Mouse (Mus musculus): ENCODE data around the gene Nxph3. TPM values are rescaled to one million over a fixed set of nuclear protein-coding genes. Genes with fewer than 3 reads are reported as not detected.

The Nxph3 gene
- under 1 TPM; 0.37 to 0.93 TPM for total RNA-seq (2021)
- long read RNA-seq, experiment 1, result 0 reads
- long read RNA-seq, experiment 2, result 0 reads

DNA sequence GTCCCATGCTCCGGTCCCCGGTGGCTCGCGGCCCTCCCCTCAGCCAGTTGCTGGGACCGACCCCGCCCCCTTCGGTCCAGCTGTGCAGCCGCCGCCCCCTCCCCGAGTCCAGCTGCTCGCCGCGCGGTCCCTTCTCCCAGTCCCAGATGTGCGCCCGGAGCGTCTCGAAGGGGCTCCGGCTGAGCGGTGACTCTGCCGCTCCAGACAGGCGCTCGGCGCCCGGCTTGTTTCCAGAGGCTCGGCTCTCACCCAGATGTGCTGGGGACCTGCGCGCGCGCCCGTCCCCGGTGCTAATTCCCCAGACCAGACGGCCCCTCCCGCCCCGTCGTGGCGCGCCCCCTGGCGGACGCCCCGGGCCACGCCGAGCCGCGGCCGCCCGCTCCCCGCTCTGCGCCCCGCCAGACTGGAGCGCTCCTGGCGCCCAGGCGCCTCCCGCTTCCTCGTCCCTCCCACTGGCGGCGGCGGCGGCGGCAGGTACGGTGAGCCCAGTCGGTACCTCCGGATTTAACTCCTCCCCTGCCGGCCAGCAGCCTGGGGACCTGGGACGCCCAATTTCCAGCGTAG lies at the start of gene Nxph3:
Gene Nxph3, minus strand, starts transcription at position 273 of the 564 bp plus-strand sequence.
- intact Hi-C loops (cut with DNase I), result no loop called here

GRCm38 (mm10) chr11:95563849-95564248 lies 49.5 kb upstream of the Nxph3 start:
- DNase-seq, result no peak
- intact Hi-C loops (cut with DNase I), result no loop called here

More for the DNA sequence above, at the start of gene Nxph3:
- DNase-seq, result peak; percentile 84 to 86

GRCm38 (mm10) chr11:95560773-95561172 lies 46.4 kb upstream of the Nxph3 start:
- no peak for DNase-seq
- intact Hi-C loops (cut with DNase I), result no loop called here

- intact Hi-C loops (cut with DNase I), result no loop called here
- DNase-seq, result no peak
Observed at GRCm38 (mm10) chr11:95559761-95560160, 45.4 kb upstream of the Nxph3 start.

GRCm38 (mm10) chr11:95557719-95558118 lies 43.3 kb upstream of the Nxph3 start:
- intact Hi-C loops (cut with DNase I), result no loop called here
- DNase-seq, result peak in 1 of 2 experiments; percentile 58

GRCm38 (mm10) chr11:95557032-95557431 lies 42.7 kb upstream of the Nxph3 start:
- no peak for DNase-seq
- intact Hi-C loops (cut with DNase I), result no loop called here

GRCm38 (mm10) chr11:95555279-95555678 lies 40.9 kb upstream of the Nxph3 start:
- no peak for DNase-seq
- intact Hi-C loops (cut with DNase I), result no loop called here

DNA sequence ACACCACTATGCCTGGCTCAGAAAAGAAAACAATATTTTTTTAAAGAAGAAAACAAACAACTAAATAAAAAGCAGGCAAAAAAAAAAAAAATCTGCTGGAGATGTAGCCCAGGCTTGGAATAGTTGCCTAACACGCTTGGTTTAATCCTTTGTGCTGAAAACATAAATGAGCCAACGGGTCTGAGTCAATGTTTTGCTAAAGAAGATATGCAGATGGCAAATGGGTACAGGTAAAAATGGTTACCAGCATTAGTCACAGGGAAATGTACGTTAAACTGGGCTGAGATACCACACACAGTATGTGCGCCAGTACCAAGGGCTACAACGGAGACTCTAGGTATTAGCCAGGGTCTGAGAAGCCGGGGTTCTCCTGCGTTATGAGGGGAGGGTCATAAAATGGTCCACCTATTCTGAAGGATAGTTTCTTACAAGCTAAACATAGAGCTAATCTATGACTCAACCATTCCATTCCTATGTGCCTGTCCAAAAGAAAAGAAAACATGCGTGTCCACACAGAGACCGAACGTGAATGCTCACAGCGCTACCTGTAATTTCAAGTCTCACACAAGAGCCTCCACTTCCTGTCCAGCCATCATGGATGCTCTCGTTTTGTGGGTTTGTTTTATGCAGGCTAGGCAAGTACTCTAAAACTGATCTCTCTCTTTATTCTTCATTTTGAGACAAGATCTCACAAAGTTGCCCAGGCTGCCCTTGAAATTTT lies 36.1 kb upstream of the Nxph3 start:
- intact Hi-C loops (cut with DNase I), result no loop called here
- DNase-seq, result no peak

DNA sequence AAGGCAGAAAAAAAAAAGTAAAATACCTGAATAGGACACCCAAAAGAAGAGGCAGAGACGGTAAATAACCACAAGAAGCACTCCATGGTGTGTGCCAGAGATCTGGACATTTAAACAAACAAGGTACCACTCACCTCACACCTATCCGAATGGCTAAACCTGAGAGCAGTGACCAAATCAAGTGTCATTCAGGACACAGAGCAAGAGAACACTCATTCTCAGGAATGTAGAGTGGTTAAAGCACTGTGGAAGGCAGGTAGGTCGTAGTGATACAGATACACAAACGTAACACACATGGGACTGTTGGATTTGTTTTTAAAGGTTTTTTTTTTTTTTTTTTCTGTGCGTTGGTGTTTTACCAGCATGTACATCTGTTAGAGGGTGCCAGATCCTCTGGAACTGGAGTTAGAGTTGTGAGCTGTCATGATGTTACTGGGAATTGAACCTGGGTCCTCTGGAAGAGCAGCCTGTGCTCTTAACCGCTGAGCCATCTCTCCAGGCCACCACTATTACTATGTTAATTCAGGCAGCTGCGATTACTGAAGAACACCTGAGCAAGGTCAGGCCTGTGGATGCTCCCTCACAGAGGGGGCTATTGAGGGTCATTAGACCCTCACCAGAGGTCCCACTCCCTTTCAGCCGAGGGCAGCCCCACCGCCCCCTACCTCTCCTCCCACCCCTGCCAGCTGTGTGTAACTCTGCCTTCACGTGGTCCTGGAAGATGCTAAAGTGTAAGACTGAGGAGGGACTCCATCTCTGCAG lies 31.8 kb upstream of the Nxph3 start:
- DNase-seq, result no peak
- intact Hi-C loops (cut with DNase I), result no loop called here

- intact Hi-C loops (cut with DNase I), result no loop called here
- DNase-seq, result no peak
Observed at GRCm38 (mm10) chr11:95544546-95545327, 30.4 kb upstream of the Nxph3 start.

DNA sequence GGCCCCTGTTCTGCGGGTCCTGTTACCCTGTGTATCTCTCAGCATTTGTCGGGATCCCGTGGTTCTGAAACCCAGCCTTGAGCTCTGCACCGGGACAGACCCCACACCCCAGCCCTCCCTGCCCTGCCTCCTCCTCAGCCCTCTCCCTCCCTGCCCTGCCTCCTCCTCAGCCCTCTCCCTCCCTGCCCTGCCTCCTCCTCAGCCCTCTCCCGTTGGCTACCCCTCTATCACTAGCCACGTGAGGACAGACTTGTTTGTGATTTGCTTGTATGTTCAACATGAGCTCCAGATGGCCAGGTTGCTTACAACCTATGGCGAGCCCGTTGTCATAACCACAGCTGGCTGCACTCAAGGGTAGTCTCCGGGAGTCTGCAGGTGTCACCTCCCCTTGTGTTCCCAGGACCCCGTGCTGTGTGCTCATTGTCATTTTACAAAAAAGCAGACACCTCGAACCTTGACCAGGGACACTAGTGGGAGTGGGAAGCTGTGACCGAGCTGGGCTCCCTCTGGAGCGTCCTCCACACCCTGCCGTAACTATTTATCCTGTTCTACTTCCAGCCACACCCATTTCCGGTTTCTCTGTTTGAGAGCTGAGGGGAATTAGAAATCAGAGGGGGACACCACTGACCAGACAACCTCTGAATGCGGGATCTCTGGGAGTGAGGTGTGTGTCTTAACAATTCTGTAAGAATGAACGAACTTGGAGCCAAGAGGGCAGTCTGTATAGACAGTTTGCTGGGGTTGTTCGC lies 26.4 kb upstream of the Nxph3 start:
- intact Hi-C loops (cut with DNase I), result no loop called here
- DNase-seq, result no peak

DNA sequence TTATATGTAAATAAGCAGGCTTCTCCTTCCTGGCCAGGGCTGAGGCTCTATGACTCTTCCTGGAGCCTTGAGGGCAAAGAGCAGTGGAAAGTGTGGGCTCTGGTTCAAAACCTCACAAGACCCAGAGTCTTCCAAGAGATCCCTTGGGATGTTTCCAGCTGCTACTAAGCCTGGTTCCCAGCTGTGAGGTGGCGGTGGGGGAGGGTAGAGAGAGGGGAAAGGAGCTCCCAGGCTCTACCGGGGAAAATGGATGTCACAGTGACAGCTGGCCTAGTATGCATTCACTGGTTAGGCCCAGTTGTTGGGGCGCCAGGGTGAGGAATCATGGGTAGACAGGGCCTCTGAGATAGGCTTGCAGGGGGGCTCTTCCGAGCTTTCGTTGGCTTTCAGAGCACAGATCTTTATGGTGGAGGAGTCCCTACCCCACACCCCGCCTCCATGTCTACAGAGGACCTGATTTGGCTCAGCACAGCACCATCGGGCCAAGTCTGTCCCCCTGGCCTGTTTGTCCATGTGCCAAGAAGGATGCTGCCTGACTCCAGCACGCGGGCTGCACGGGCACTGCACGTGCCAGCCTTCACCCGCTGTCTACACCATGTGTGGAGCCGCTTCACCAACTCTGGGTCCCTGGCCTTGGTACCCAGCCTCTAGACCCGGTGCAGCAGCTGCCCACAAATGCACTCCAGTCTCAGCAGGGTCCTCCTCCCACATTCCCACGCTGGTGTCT lies 24.2 kb upstream of the Nxph3 start:
- DNase-seq, result peak; percentile 23 to 62
- intact Hi-C loops (cut with DNase I), result no loop called here

GRCm38 (mm10) chr11:95533484-95534160 lies 19.3 kb upstream of the Nxph3 start:
- intact Hi-C loops (cut with DNase I), result loop anchor here (1.0 to 5.0 kb wide), 3 partner anchors 53 to 219 kb away; no protein-coding TSS in a partner anchor
- DNase-seq, result peak; percentile 94 to 98

DNA sequence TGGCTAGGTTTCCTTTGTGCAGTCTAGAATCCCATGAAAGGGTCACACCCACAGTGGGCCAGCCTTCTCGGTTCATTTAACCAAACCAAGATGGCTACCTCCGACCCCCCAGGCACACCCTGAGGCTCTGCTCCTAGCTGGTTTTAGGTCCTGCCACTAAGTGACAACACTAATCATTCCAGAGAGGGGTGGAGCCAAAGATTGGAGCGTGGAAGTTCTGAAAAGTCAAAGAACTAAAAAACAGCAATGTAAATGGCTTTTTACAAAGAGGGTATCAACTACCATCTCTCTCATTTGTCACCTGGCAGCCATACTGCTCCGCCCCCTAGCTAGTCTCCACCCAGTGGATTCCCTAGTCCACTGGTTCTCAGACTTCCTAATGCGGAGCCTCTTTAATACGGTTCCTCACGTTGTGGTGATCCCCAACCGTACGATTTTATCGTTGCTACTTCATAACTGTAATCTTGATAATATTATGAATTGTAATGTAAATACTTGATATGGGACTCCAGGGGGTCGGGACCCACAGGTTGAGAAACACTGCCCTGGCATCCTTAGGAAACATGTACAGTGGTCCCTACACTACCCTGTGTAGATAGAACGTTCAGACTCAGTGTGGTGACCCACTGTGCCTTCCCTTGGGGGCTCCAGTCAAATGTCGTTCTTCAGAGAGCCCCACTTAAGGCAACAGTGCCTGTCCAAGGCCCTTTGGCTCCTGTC lies 18.1 kb upstream of the Nxph3 start:
- intact Hi-C loops (cut with DNase I), result loop anchor here (1.0 to 5.0 kb wide), 3 partner anchors 54 to 220 kb away; no protein-coding TSS in a partner anchor
- no peak for DNase-seq

GRCm38 (mm10) chr11:95528231-95528630 lies 13.9 kb upstream of the Nxph3 start:
- intact Hi-C loops (cut with DNase I), result no loop called here
- DNase-seq, result no peak

- intact Hi-C loops (cut with DNase I), result no loop called here
- no peak for DNase-seq
Observed at GRCm38 (mm10) chr11:95527307-95527706, 12.9 kb upstream of the Nxph3 start.

GRCm38 (mm10) chr11:95521563-95521962 lies 7.2 kb upstream of the Nxph3 start:
- DNase-seq, result peak; percentile 77 to 85
- intact Hi-C loops (cut with DNase I), result loop anchor here (1.0 to 2.0 kb wide), 5 partner anchors 123 to 401 kb away; partner anchors contain the start of genes Dlx3 and Slc35b1
